Mouse (Mus musculus) heart, postnatal 0 days (tissue): ENCODE results near the gene Cers5.

Source experiments
- CTCF ChIP-seq: IDR thresholded peaks from 2 replicates; pipeline ENCODE4 v1.5.1; 2016; ENCODE audit warnings: antibody characterized with exemption, control low read depth, low read depth
- EP300 ChIP-seq: IDR thresholded peaks from 2 replicates; pipeline ENCODE4 v1.6.1; 2016; ENCODE audit warnings: antibody characterized with exemption, low read depth

DNA sequence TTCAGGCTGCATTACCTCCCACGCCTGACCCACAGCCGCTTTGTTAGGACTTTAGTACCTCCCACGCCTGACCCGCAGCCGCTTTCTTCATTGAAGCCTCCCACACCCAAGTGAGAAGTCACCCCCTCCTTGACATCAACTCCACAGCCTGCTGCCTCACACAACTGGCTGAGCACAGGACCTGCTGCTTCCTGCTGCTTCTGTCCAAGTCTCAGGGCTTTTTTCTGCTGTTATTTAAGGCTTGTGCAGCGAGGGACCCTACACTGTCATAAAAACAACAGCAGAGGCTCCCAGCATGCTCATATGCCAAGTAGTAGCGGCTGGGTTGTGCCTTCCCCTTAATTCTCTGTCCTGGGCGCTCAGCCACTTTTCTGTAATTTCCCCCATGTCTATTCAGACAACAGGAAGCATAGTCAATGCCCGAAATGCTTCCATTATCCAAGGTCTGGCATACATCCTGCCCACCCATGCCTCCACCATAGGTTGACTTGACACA is 15.0 kb upstream of the Cers5 start:
- no peak for TF ChIP-seq CTCF
- 0 out of 2 replicates have a peak, but pooled peaks have one; percentile 16 for TF ChIP-seq EP300
